Mouse (Mus musculus): ENCODE measurements around the gene Gm43064. TPM values are rescaled to one million over a fixed set of nuclear protein-coding genes. Genes with fewer than 3 reads are reported as not detected.
"Not testable (repeated sequence)": the region's sequence is repeated elsewhere in the genome, so short reads cannot be mapped to it uniquely, and the experiment has no call there.

Gm43064 gene
- polyA plus RNA-seq, 1 experiment = 0.14 TPM

DNA sequence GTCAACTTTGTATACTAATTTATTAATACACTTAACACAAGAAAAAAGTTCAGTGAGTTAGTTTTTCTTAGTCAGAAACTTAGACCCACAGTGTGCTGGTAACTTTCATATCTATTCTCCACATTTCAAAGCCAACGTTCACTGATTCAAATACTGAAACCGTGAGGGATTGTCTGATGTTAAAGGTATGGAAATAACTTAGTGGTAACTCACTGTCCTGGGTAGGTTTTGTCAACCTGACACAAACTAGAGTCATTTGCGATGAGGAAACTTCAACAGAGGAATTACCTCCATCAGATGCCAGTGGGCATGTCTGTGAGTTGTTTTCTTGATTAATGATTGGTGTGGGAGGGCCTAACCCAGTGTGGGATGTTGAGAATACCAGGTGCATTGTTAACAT lies 19.7 kb downstream of the Gm43064 start:
- no peaks in the 10 kb centered on the region for H3K4me1 ChIP-seq (ENCODE audit: control insufficient read depth, insufficient read depth, low read length)
- no peaks in the 10 kb centered on the region for H3K36me3 ChIP-seq (ENCODE audit: control insufficient read depth, insufficient read depth, low read length)
- H3K27me3 ChIP-seq (replicated peaks; ENCODE audit: control insufficient read depth, insufficient read depth, low read length) = no peaks in the 10 kb centered on the region
- DNase-seq = no peak
- no peak overlapping the region for H3K27ac ChIP-seq (ENCODE audit: insufficient read depth, low read depth, low read length)
- 72% methylated on average over 3 of the region's 3 CpGs for WGBS
- no peak overlapping the region for H3K4me3 ChIP-seq (ENCODE audit: insufficient read depth, low read depth, low read length)
- TF ChIP-seq CTCF (conservative IDR thresholded peaks at IDR 0.05; ENCODE audit: insufficient read depth, insufficient read length, low read depth, low read length) = no peak
- no peak for TF ChIP-seq POLR2A (IDR thresholded peaks at IDR 0.05; ENCODE audit: low read depth, low read length)

DNA sequence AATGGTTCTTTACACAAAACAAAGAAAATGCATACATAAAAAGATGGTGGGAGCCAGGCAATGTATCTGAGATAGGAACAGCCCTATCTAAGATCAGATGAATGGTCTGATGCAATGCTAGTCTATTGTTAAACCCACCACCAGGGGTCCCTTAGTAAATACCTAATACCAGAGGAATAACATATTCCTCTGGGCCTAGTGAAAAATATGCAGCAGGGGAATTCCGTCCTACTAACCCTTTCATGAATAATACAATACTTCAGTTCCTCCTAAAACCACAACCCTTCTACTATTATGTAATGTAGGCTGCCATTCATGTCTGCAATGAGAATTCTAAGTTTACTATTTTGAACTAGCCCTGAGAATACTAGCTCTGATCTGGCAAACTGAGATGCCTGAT lies 21.3 kb downstream of the Gm43064 start:
- WGBS = 51% methylated on average over 1 of the region's 1 CpGs
- H3K27ac ChIP-seq (ENCODE audit: insufficient read depth, low read depth, low read length); H3K4me3 ChIP-seq (ENCODE audit: insufficient read depth, low read depth, low read length); H3K27me3 ChIP-seq (replicated peaks; ENCODE audit: control insufficient read depth, insufficient read depth, low read length); DNase-seq; H3K4me1 ChIP-seq (ENCODE audit: control insufficient read depth, insufficient read depth, low read length); H3K36me3 ChIP-seq (ENCODE audit: control insufficient read depth, insufficient read depth, low read length): not testable (repeated sequence)

DNA sequence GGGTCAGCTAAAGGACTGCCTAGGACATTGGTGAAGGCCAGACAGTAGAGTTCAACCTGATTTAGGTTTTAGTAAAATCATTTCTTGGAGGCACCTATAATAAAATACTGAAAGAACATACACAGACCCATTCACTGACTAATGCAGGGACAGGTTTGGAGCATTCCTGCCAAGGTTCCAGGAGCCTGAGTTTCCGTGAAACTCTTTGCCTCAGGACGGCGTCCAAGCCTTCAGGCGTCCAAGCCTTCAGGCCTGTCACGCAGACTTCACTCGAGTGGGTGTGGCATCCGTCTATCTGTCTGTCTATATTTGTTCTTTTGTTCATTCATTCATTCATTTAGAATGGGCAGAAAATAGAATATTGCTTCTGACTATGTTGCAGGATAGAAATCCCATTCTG lies 21.8 kb downstream of the Gm43064 start:
- no peaks in the 10 kb centered on the region for H3K4me1 ChIP-seq (ENCODE audit: control insufficient read depth, insufficient read depth, low read length)
- no peaks in the 10 kb centered on the region for H3K27me3 ChIP-seq (replicated peaks; ENCODE audit: control insufficient read depth, insufficient read depth, low read length)
- 84% methylated on average over 7 of the region's 7 CpGs for WGBS
- no peak for TF ChIP-seq CTCF (conservative IDR thresholded peaks at IDR 0.05; ENCODE audit: insufficient read depth, insufficient read length, low read depth, low read length)
- TF ChIP-seq POLR2A (IDR thresholded peaks at IDR 0.05; ENCODE audit: low read depth, low read length) = no peak
- no peak overlapping the region for H3K4me3 ChIP-seq (ENCODE audit: insufficient read depth, low read depth, low read length)
- H3K36me3 ChIP-seq (ENCODE audit: control insufficient read depth, insufficient read depth, low read length) = no peaks in the 10 kb centered on the region
- no peak for DNase-seq
- no peak overlapping the region for H3K27ac ChIP-seq (ENCODE audit: insufficient read depth, low read depth, low read length)

DNA sequence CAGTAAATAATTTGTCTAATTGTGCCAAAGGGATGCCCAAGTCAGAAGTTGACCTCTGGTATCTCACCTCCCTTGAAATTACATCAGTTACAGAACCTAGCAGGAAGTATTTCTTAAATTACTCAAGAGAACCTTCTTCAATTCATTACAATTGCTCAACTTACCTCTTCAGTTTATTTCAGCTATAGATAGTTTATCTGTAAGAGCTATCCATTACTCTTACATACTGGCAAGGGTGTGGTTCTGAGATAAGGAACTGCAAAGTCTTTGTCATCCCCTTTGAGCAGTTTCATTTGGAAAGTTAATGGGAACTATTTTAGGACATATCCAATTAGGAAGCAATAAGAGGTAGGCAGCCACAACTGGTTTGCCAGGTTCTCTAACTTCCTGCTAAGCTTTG lies 23.1 kb downstream of the Gm43064 start, which contains the start of gene Bcl2l15:
Gene Bcl2l15, plus strand, starts transcription at position 176 of the 400 bp plus-strand sequence.
- Histone ChIP-seq H3K27me3 (replicated peaks; ENCODE audit: control insufficient read depth, insufficient read depth, low read length) (no peaks in the 10 kb centered on the region), H3K4me3 (ENCODE audit: insufficient read depth, low read depth, low read length) (no peak within 1 kb of the TSS), H3K27ac (ENCODE audit: insufficient read depth, low read depth, low read length) (no peak within 1 kb of the TSS), H3K4me1 (ENCODE audit: control insufficient read depth, insufficient read depth, low read length) (no peaks in the 10 kb centered on the region), H3K36me3 (ENCODE audit: control insufficient read depth, insufficient read depth, low read length) (no peaks in the 10 kb centered on the region)
- TF ChIP-seq POLR2A (IDR thresholded peaks at IDR 0.05; ENCODE audit: low read depth, low read length) (no peak), CTCF (conservative IDR thresholded peaks at IDR 0.05; ENCODE audit: insufficient read depth, insufficient read length, low read depth, low read length) (no peak)
- no peak for DNase-seq

DNA sequence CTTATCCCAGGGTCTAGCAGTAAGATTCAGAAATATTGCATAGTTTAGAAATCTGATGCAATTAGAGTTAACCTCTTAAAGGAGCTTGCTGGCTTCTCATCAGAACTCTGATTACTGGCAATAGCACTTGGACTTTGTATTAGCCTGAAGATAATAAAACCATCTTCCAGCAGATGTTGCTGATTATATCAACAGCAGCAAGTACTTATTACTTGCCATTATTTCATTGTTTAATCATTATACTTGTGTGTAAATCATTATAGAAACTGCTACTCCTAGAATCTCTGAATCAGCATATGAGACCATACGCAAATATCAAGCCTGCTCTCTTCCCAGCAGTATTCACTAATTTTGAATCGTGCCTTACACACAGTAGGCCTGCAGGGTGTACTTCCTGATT lies 24.6 kb downstream of the Gm43064 start:
- no peaks in the 10 kb centered on the region; the same call in 1 of the 2 replicates for H3K4me1 ChIP-seq (ENCODE audit: control insufficient read depth, insufficient read depth, low read length)
- H3K36me3 ChIP-seq (ENCODE audit: control insufficient read depth, insufficient read depth, low read length) = no peaks in the 10 kb centered on the region
- peak; percentile 13 for DNase-seq
- H3K27me3 ChIP-seq (replicated peaks; ENCODE audit: control insufficient read depth, insufficient read depth, low read length) = no peaks in the 10 kb centered on the region
- WGBS = 53% methylated on average over 2 of the region's 2 CpGs
- H3K27ac ChIP-seq (ENCODE audit: insufficient read depth, low read depth, low read length) = no peak overlapping the region
- H3K4me3 ChIP-seq (ENCODE audit: insufficient read depth, low read depth, low read length) = no peak overlapping the region
- no peak for TF ChIP-seq CTCF (conservative IDR thresholded peaks at IDR 0.05; ENCODE audit: insufficient read depth, insufficient read length, low read depth, low read length)
- no peak for TF ChIP-seq POLR2A (IDR thresholded peaks at IDR 0.05; ENCODE audit: low read depth, low read length)

DNA sequence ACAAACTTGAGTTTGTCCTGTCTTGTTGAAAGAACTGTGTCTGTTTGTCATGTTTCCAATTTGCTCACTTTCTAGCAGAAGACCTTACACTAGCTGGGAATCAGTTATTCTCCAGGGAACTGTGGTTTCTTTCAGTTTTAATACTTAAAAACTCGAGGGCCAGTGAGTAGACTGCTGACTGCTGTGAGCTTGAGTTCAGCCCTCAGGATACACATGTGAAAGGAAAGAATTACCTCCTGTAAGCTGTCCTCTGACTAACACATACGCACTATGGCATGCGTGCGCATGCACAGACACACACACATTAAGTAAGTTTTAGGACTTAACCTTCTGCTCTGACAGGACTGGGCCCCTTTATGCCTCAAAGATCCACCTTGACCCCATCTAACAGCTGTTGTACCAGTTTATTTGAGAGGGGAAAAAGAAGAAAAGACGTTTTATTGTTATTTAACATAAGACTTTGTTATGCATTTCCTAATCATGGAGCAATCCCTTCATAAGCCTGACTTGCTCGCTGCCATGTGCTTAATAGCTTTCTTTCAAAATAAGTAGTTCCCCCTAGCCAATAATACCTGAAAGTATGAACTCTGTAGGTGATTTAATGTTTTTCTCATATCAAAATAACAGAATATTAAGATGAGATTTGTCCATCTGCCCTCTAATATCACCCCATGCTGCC lies 26.0 kb downstream of the Gm43064 start:
- TF ChIP-seq CTCF (conservative IDR thresholded peaks at IDR 0.05; ENCODE audit: insufficient read depth, insufficient read length, low read depth, low read length) (no peak), POLR2A (IDR thresholded peaks at IDR 0.05; ENCODE audit: low read depth, low read length) (no peak)
- Histone ChIP-seq H3K4me1 (ENCODE audit: control insufficient read depth, insufficient read depth, low read length) (peaks cover 5% of the 10 kb centered on the region; the same call in 1 of the 2 replicates), H3K4me3 (ENCODE audit: insufficient read depth, low read depth, low read length) (no peak overlapping the region), H3K36me3 (ENCODE audit: control insufficient read depth, insufficient read depth, low read length) (no peaks in the 10 kb centered on the region), H3K27me3 (replicated peaks; ENCODE audit: control insufficient read depth, insufficient read depth, low read length) (no peaks in the 10 kb centered on the region), H3K27ac (ENCODE audit: insufficient read depth, low read depth, low read length) (no peak overlapping the region)
- no peak for DNase-seq
- WGBS = 76% methylated on average over 6 of the region's 6 CpGs

DNA sequence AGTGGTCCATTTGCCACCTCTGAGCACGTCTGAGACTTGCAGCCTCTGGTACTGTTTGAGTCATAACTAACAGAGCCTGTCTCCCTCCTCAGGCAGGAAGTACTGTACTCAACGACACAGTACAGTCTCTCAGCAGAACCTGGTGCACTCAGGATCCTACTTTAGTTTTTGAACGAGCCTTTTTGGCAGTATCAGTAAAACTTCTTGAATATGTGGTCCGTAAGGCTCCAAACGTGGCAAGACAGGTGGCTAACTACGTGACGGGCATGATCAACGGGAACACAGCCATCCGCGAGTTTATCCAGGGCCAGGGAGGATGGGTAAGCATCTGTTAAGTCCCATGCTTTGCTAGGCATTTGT lies 26.6 kb downstream of the Gm43064 start:
- 80% methylated on average over 10 of the region's 10 CpGs for WGBS

More for the DNA sequence above, 26.6 kb downstream of the Gm43064 start:
- H3K36me3 ChIP-seq (ENCODE audit: control insufficient read depth, insufficient read depth, low read length) = no peaks in the 10 kb centered on the region
- DNase-seq = no peak
- no peak overlapping the region for H3K4me3 ChIP-seq (ENCODE audit: insufficient read depth, low read depth, low read length)
- peaks cover 5% of the 10 kb centered on the region; the same call in 1 of the 2 replicates for H3K4me1 ChIP-seq (ENCODE audit: control insufficient read depth, insufficient read depth, low read length)
- H3K27me3 ChIP-seq (replicated peaks; ENCODE audit: control insufficient read depth, insufficient read depth, low read length) = no peaks in the 10 kb centered on the region
- no peak overlapping the region for H3K27ac ChIP-seq (ENCODE audit: insufficient read depth, low read depth, low read length)
- no peak for TF ChIP-seq CTCF (conservative IDR thresholded peaks at IDR 0.05; ENCODE audit: insufficient read depth, insufficient read length, low read depth, low read length)
- no peak for TF ChIP-seq POLR2A (IDR thresholded peaks at IDR 0.05; ENCODE audit: low read depth, low read length)
